Mouse (Mus musculus) left cerebral cortex, adult 9 months (tissue): ENCODE measurements around the gene Wfdc11.
"Not testable (repeated sequence)": the region's sequence is repeated elsewhere in the genome, so short reads cannot be mapped to it uniquely, and the experiment has no call there.

Experiments used
- DNase-seq, 2 experiments: peaks; one replicate each; pipeline ENCODE4 v3.0.0; 2022; ENCODE audit warnings: low spot score in 2 of 2

Wfdc11 gene

DNA sequence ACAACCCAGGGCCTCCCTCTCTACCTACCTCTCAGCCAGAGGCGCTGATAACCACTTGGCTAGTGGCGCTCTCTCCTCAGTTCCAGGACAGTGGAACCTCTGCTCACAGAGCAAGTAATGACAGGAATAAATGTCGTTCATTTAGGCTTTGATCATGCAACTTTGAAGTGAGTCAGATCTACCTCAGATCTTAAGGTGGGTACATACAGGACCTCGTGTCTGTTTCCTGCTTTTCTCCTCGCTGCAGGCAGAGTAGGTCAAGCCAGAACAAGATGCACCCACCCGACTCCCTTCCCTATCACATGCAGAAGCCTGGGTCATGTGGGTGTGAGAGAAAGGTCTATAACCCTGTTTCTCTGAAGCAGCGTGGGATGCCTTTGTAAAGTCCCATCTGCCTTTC is at the start of gene Wfdc11:
Gene Wfdc11, minus strand, starts transcription at position 101 of the 400 bp plus-strand sequence.
- DNase-seq: peak in 1 of 2 experiments; percentile 1

DNA sequence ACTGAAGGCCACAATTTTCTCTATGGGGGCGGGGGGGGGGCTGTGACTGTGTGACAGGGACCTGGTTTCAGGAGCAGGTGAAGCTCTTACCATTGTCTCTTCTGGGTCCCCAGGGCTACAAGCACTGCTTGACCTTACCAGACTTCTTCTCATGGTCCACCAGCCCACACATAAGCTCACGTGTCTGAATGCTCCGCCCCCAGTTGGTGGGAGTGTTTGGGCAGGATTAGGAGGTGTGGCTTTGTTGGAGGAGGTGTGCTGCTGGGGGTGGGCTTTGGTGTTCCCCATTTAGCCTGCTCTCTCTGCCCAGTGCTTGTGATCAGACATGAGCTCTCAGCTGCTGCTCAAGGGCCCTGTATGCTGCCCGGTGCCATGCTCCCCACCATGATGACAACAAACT is 49.4 kb upstream of the Wfdc11 start:
- DNase-seq: no peak

DNA sequence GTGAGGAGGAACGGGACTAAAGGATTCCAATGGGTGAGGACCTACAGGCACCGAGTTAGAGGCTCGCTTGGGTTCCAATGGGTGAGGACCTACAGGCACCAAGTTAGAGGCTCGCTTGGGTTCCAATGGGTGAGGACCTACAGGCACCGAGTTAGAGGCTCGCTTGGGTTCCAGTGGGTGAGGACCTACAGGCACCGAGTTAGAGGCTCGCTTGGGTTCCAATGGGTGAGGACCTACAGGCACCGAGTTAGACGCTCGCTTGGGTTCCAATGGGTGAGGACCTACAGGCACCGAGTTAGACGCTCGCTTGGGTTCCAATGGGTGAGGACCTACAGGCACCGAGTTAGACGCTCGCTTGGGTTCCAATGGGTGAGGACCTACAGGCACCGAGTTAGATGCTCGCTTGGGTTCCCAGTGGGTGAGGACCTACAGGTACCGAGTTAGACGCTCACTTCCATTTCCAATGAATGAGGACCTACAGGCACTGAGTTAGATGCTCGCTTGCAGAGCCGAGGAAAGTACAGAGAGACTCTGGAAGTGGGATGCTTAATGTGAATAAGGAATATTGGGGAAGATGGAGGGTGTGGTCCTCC is 42.4 kb upstream of the Wfdc11 start:
- not testable (repeated sequence) for DNase-seq

DNA sequence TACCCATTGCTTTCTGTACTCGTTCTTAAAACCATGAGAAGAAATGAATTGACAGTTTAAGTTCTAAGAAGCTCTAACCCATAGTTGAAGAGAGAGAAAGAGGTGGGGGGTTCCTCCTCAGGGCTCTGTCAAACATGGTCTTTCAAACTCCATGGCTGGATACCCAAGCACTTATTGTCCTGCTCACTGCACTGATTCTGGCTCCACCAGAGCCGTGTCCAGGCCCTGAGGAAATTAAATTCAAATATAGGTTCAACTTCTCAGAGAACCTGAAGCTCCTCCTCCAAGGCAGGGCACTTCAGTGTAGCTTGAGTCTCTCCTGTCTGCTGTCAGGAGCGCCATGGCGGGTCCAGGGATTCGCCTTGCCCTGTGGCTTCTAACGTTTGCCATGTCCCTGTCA is 41.1 kb upstream of the Wfdc11 start, which contains the start of gene Spint5:
Gene Spint5, plus strand, starts transcription at position 301 of the 400 bp plus-strand sequence.
- DNase-seq: no peak

DNA sequence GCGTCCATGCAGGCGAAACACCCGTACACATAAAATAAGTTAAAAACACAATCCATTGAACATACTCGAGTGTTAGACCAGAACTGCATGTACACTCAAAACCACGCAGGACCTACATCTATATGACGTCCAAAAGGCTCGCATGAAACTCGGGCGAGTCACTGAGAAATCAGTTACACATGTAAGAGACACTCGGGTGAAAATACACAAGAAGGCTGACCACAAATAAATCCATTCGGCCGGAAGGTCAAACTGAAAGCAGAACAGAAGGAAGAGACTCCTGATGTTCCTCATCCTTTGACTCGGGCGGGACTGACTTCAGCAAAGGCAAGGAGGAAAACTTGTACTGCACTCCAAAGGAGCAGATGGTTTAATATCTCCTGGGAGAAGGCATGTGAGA is 32.1 kb upstream of the Wfdc11 start:
- DNase-seq: no peak

- DNase-seq: no peak
Measured at GRCm38 (mm10) chr2:164705328-164705727, 31.4 kb upstream of the Wfdc11 start.

GRCm38 (mm10) chr2:164704235-164704634 is 30.3 kb upstream of the Wfdc11 start:
- no peak for DNase-seq

- no peak for DNase-seq
Measured at GRCm38 (mm10) chr2:164701761-164702160, 27.9 kb upstream of the Wfdc11 start.

DNA sequence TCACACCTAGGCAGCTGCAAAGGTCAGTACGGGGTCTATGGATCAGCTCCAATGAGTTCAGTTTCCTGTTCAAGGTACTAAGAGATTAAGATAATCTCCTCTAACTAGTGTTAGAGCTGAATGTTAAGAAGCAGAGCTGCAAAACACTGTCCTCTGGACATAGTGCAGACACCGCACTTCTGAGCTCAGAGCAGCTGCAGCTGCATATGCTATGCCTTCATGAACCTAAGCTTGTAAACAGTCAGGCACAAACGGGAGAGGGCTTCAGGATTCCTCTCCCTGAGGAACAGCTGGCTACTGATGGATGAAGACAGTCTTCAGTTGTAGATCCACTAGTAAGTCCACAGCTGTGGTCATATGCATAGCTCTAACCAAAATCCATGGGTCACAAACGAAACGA is 27.1 kb upstream of the Wfdc11 start:
- DNase-seq: no peak

GRCm38 (mm10) chr2:164698201-164698600 is 24.3 kb upstream of the Wfdc11 start, which contains the start of gene Spint4:
Gene Spint4, plus strand, starts transcription at chr2:164698501.
- no peak for DNase-seq

- no peak for DNase-seq
Measured at GRCm38 (mm10) chr2:164684807-164685206, 10.9 kb upstream of the Wfdc11 start, which contains the start of gene Wfdc13. Gene Wfdc13, plus strand, starts transcription at chr2:164685107.

DNA sequence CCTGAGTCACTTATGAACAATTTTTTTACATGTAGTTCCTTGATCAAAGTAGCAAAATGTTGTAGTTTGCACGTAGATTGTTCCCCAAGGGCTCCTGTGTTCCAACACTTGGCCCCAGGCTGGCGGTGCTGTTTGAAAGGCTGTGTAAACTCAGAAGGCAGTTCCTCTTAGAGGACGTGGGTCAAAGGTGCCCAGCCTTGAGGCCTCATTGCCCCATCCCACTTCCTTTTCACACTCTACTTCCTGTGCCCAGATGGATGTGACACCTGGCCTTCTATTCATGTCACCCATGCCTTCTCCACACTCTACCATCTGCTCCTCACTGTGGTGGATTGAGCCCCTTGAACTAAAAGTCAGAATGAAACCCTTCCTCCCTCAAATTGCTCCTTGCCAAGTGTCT is 6.0 kb upstream of the Wfdc11 start:
- DNase-seq: no peak

DNA sequence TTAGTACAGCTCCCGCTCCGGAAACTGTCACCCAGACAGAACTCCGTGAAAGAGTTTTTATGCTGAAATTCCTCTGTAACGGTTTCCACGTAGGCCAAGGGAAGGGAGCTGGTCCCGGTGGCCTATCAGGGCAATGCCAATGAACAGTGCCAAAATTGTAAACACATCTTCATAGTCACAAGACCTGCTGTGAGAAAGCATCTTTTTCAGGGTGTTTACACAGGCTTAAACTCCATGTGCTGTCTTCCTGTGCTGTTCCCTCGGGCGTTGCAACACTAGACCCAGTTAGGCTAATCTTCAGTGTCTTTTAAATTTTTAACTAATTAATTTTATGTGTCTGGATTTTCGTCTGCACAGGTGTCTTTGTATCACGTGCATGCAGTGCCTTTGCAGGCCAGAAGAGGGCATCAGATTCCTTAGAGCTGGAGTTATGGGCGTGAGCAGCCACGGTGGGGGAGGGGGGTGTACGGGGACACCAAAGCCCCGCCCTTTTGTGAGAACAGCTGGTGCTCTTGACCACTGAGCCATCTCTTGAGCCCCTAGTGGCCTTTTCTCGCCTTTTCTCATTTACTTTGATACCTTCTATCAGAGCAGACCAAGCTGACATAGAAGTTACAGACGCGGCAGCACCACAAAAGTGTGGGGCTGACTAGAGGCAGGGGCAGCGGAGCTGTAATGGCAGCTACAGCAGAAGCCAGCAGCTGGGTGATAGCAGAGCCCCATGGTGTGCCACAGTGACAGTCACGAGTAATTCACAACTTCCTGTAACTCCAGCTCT is 5.2 kb upstream of the Wfdc11 start:
- peak; percentile 2 to 55 for DNase-seq

DNA sequence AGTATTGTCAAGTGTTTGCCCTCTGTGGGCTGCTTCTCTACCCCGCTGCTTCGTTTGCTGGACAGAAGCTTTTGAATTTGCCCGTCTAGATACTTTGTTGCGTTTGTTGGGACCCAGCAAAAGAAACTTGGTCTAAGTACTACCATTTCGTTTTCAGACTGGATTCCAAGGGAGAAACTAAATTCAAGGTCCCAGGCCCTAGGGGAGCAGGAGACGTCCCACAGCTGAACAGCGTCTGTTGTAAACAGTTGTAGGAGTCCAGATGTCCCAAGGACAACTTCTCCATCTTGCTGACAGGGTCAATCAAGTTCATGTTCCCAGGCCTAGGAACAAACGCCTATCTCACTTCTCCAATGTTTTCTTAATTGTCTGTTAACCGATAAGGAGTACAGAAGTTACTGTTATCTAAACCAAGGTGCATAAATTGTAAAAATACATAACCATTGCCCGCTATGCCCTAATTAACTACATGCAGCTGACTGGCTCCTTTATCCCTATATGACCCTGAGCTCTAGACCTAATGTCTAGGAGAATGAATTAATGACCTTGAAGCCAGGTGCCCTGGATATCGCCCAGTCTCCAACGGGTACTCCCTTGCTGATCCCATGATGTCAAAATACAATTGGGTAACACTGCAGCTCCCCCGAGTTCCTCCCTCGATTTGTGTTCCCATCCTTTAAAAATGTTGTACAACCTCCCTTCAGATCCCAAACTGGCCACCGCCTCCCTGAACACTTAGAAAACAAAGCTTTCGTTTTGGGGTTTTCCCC is 3.2 kb upstream of the Wfdc11 start:
- no peak for DNase-seq

GRCm38 (mm10) chr2:164676103-164676502 is 2.2 kb upstream of the Wfdc11 start:
- DNase-seq: no peak

DNA sequence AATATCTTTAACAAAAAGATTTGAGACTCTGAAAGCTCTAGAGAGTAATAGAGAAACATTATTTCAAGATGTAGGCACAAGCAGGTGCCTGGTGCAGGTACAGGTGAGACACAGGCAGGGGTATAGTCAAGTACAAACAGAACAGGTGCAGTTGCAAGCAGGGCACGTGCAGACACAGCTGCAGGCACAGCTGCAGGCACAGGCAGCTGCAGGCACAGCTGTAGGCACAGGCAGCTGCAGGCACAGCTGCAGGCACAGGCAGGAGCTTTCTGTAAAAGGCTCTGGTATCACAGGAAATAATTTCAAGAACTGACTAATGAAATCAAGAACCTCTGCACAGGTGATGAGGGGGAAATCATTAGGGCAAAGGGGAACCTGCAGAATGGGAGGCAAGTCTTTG is 2.9 kb downstream of the Wfdc11 start:
- DNase-seq: no peak

GRCm38 (mm10) chr2:164670261-164670660 is 3.6 kb downstream of the Wfdc11 start:
- no peak for DNase-seq

- DNase-seq: no peak
Measured at GRCm38 (mm10) chr2:164664851-164665250, 9.0 kb downstream of the Wfdc11 start.

- no peak for DNase-seq
Measured at GRCm38 (mm10) chr2:164656483-164656882, 17.4 kb downstream of the Wfdc11 start, which contains the start of gene Wfdc9. Gene Wfdc9, minus strand, starts transcription at chr2:164656583.

- DNase-seq: peak in 1 of 2 experiments; percentile 11
Measured at GRCm38 (mm10) chr2:164655858-164656257, 18.0 kb downstream of the Wfdc11 start, which contains the start of gene Wfdc10. Gene Wfdc10, plus strand, starts transcription at chr2:164656046.

GRCm38 (mm10) chr2:164641881-164642673 is 31.8 kb downstream of the Wfdc11 start:
- DNase-seq: peak in 1 of 2 experiments; percentile 3
